Mouse (Mus musculus) mature B cell (primary cell): Measurements from ENCODE around the gene Olfr743.
"Not testable (repeated sequence)": the region's sequence is repeated elsewhere in the genome, so short reads cannot be mapped to it uniquely, and the experiment has no call there.

Experiments
- in situ Hi-C: fragments of 300-500 bp; cut with MboI; formaldehyde crosslinking; loops from 2 replicates; pipeline ENCODE4 v1.14.3; 2019

The Olfr743 gene

DNA sequence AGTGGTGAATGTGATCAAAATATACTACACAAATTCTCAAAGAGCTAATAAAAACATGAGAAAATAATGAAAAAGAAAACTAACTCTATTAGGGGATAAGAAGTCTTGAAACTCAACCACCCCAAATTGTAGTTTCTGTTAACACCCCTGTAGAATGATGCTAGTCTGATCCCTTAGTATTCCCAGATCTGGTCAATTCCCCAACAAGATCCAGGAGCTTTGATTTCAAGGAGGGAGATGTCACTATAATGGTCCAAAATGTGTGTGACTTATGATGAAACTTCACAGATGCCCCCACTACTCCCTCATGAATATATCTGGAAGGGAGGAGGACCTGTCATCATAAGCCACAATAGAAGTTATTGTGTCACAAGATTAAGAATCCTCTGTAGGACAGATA is at the start of gene Olfr743:
Gene Olfr743 (plus strand): TSS at position 301 of the 400 bp plus-strand sequence.
- in situ Hi-C loops: no loop called here

DNA sequence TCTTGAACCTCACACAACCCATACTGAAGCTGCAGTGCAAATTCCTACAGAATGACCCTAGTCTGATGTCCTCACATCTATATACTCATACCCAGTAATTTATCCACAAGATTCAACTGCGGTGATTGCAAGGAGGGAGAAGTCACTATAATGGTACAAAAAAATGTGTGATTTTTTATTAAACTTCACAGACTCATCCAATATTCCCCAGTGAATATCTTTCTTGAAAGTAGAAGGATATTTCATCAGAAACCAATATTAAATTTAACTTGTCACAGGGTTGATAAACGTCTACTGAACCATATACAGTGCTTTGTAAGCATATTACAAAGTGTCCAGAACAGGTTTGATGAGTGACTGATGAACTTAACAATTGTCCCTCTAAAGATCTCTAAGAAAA is 49.2 kb upstream of the Olfr743 start, which contains the start of gene Olfr741:
Gene Olfr741 (plus strand): TSS at position 301 of the 400 bp plus-strand sequence.
- in situ Hi-C loops: no loop called here

GRCm38 (mm10) chr14:50478406-50478805 is 43.2 kb upstream of the Olfr743 start:
- in situ Hi-C loops: no loop called here

GRCm38 (mm10) chr14:50503300-50503699 is 18.3 kb upstream of the Olfr743 start, which contains the start of gene Olfr742:
Gene Olfr742 (plus strand): TSS chr14:50503600.
- in situ Hi-C loops: no loop called here

GRCm38 (mm10) chr14:50552734-50553133 is 31.1 kb downstream of the Olfr743 start:
- in situ Hi-C loops: no loop called here

- in situ Hi-C loops: not testable (repeated sequence)
These were observed 51.4 kb downstream of the Olfr743 start for GRCm38 (mm10) chr14:50573056-50573455.
